Mouse (Mus musculus) monocyte, adult 5-6 weeks (primary cell): ENCODE measurements around the gene Notch2. TPM values are rescaled to one million over a fixed set of nuclear protein-coding genes. Genes with fewer than 3 reads are reported as not detected.

Source experiments
- ATAC-seq: fragments of 153-309, 156-312 bp; replicated peaks from 2 replicates; pipeline ENCODE4 v1.8.0; 2017; ENCODE audit warnings: mild to moderate bottlenecking; ENCODE audit not compliant: low TSS enrichment, insufficient number of reproducible peaks, severe bottlenecking, poor library complexity, low FRiP score
- total RNA-seq: library from RNA; stranded (forward); fragments of 200-1000, 200-491, 200-594 nt; gene quantifications from 3 replicates; pipeline ENCODE4 v1.2.3, GENCODE M21; 2017

Gene Notch2
- total RNA-seq, 1 experiment from 2014 or later = 135 TPM

DNA sequence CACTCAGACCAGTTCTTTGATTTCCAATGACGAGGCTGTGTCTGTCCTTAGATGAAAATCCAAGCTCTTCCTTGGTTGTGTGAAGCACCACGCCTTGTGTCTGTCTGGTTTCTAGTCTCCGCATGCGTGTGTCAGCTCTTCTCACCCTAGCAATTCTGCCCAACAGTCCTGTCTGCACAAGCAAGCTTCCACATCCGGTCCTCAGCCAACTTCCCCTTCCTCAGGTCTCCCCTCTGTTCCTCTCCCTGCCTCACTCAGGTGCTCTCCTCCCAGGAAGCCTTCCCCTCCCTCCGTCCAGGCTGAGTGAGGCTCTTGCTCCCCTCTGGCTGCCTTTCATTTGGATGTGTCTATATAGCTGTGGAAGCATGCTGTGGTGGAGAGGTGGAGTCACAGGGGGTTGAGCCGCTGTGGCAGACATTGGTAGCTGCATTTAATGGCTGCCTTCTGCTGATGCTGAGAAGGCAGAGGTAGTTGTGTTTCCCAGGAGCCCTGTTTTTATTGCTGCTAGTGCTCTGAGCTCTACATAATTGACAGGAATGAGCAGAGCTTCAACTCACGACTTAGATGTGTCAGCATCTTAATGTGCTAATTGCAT lies 70.8 kb downstream of the Notch2 start:
- peak; percentile 40; the same call in 1 of the 2 replicates for ATAC-seq

DNA sequence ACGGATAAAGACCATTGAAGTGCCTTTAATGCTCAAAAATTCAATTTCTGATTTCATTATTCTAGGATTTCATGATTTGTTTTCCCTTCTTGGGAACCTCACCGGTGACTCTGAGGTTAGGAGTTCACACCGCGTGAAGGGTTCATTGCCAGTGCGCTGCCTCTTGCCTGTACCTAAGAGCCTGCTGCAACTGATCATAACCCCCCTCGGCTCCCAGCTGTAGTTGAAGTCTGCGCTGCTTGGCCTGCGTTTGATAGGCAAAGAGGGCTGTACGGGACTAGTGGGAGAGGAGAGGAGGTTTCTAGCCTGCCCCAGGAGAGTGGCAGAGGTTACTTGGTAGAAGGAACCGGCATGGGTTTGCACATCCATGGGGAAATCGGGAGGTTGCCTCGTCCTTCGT lies 71.5 kb downstream of the Notch2 start:
- ATAC-seq = no peak

- no peak for ATAC-seq
These were observed 72.5 kb downstream of the Notch2 start for GRCm38 (mm10) chr3:98085812-98086268.

GRCm38 (mm10) chr3:98086441-98086840 lies 73.1 kb downstream of the Notch2 start:
- no peak for ATAC-seq

DNA sequence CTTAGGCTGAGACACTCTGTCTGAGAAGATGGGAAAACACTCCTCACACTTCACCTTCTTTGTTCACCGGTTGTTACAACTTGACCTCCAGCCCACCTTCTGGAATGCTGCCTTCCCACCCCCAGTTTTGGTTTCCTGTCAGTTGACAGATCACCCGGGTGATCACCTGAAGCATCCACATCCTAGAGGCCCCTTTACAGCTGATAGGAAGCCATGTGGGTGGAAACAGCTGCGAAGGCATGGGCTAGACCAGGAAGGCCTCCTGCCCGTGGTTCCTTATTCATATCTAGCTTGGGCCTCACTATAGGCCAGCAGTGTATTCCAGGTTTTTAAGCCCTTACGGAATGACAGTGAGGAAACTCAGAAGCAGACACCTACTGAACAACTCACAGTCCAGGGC lies 73.5 kb downstream of the Notch2 start:
- no peak for ATAC-seq

DNA sequence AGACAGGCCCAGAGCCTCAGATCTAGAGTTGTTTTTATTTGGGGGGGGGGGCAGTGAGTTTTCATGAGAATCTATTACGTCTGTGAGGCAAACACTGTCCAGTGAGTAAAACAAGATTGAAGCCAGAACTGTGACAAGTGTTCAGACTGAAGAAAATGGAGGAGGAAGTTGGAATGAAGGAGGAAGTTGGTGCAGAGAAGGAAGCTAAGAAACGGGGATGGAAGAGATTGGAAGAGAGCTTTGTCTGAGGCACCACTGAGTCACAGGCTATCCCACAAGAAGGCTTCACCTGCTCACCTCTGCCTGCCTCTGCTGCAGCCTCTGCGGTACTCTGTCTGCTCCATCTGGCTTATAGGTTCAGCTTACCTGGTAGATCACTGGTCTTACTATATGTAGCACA lies 74.2 kb downstream of the Notch2 start:
- ATAC-seq = no peak

GRCm38 (mm10) chr3:98089702-98090101 lies 76.4 kb downstream of the Notch2 start:
- ATAC-seq = no peak

DNA sequence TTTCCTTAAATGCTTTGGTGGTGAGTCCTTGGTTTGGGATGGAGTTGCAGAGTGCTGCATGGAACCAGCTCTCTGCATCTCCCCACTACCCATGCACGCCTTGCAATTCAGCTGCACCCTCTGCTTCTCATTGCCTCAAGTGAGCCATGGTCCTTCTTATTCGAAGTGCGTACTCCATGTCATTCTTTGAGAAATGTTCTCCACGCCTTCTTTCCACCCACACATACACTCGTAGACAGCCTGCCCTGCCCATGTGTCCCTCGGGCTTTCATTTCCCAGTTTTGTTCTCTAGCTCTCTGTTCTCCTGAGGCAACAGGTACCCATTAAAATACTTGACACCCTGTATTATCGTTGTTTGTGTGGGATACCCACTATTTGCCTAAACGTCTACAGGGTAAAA lies 76.8 kb downstream of the Notch2 start:
- no peak for ATAC-seq

DNA sequence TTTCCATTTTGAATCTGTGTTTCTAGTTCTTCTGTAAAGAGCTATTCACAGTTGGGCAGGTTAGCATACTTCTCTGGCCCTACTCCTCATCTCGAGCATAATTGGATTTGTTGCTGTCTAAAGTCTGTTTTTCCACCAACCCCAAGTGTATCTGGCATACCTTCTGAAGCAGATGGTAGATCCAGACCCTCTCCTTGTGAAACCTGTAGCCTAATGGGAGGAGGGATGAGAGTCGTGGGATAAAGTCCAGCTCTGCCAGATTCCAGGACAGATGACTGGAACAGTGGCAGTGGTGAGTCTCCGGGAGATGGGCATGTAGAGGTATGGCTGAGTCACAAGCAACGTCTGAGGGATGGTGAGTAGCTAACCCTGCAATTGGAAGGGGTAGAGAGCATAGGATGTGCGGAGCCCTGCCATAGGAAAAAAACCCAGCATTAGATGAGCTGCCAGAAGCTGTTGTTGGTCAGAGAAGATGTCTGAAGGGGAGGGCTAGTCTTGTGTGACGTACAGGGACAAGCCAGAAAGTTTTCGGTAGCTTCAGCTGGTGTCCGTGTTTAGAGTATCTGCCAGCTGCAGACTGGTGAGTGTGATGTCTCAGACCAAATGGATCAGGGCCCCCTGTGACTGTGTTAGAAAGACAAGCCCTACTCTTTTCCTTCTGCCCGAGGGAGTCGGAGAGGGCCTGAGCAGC lies 79.5 kb downstream of the Notch2 start:
- no peak for ATAC-seq

- ATAC-seq = no peak
These were observed 80.6 kb downstream of the Notch2 start for GRCm38 (mm10) chr3:98093954-98094353.

DNA sequence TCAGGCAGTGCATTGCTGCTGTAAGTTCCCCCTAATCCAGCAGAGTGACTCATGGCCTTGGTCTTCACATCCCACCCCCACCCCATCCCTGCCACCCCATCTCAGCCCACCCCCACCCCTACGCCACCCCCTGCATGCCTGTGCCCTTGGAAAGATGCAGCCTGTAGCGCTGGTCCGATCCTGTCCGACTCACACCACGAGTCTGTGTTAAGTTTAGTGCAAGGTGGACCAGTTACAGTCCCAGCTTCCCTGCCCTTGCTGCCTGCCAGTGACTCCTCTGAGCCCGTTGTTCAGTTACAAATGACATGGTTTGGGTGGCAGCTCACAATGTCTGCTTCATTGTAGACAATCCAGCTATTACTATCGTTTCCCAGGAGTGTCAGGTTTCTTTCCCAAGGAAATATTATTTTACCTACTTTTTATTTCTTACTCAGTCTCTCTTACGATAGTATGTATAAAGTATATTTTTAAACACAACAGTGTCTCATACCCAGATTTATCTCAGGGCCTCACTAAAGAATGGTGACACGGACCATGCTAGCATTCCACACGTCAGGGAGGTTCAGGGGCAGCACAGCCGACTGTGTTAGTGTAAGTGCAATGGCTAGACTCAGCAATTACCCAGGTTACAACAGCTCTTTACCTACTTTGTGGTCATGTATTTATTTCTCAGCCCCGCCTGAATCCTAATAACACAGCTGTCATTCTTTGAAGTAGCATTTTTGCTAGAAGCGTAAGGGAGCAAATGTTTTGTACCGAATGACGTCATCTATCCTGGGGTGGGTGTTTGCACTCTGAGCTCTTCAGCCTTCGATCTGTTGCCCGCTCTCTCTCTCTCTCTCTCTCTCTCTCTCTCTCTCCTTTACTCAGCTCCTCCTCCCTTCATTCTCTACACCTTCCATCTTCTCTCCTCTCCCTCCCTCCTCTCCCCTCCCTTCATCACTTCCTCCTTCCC lies 81.6 kb downstream of the Notch2 start:
- no peak for ATAC-seq

GRCm38 (mm10) chr3:98096981-98097380 lies 83.7 kb downstream of the Notch2 start:
- no peak for ATAC-seq

GRCm38 (mm10) chr3:98098676-98099075 lies 85.3 kb downstream of the Notch2 start:
- ATAC-seq = no peak

GRCm38 (mm10) chr3:98099287-98099686 lies 86.0 kb downstream of the Notch2 start:
- ATAC-seq = no peak

DNA sequence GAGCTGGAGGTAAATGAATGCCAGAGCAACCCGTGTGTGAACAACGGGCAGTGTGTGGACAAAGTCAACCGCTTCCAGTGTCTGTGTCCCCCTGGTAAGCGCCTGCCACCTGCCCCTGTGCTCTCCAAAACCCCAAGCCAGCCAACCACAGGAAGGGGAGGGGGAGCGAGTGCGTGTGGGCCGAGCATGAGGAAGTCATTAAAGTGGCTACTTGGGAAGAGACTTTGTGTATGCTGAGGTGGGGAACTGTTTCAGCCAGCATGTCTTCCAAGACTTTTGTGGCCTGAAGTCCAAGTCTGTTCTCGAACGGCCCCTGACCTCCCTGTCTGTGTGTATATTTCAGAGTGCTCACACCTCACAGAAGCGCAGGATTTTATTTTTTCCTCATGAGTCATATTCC lies 88.2 kb downstream of the Notch2 start:
- ATAC-seq = no peak

DNA sequence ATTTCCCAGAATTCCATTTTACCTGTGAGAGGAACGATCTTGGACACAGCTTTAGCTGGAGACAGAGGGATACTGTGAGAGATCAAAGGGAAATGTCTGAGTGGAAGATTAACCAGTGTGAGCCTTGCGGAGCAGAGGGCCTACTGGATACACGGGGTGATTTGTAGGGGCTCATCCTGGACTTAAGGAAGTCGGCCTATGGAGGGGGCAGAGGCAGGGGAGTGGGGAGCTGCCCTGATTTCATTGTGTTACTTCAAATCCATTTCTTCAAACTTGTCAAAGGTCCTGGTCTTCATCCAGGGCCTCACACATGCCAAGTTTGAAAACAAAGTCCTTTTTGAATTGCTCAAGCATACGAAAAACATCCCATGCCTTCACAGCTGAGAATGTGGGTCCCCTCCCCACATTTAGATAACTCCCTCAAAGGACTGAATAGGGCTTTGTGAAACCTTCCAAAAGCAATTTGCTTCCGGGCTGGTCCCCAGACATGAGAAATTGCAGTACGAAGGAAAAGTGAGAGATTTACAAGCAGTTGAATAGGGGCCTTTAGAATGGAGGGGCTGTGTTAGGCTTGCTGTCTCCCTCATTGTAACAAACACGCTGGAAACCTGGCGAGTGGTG lies 91.6 kb downstream of the Notch2 start:
- no peak for ATAC-seq

GRCm38 (mm10) chr3:98105496-98105895 lies 92.2 kb downstream of the Notch2 start:
- no peak for ATAC-seq

- no peak for ATAC-seq
These were observed 92.8 kb downstream of the Notch2 start for GRCm38 (mm10) chr3:98106115-98106514.
